Mouse (Mus musculus) frontal cortex, postnatal 14 days (tissue): ENCODE measurements around the gene Tmpo.

ENCODE experiments used
- DNase-seq, 2 experiments: peaks; one replicate each; pipeline ENCODE4 v3.0.0; 2022; ENCODE audit warnings: low spot score in 2 of 2

The Tmpo gene

DNA sequence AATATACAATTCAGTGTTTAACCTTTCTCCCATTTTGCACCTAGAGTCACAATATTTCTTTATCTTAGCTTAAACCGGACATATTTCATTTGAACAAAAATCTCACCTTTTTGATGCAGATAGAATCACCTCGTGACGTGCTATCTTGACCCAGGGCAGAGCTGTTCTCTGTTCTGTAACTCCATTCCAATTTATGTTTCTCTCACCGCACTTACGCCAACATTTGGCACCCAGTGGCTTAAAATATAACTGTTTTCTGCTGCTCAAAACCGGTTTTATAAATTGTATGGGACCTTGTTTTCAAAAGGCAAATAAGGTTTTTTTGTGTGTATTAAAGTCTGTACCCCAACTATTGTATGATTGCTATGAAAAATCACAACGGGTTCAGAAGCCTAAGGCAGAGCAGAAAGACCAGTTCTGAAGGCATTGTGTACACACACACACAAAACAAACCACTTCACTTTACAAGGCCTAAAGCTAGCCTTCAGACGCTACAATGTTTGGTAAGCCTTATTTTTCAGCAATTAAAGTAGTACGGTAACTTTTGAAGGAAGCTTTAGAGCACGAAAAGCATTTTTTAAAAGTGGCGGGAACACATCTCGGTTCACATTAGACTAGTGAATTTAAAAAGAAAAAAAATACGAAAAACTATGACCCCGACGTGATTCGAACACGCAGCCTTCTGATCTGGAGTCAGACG, at the start of gene Tmpo:
Gene Tmpo, minus strand, starts transcription at position 555 of the 700 bp plus-strand sequence.
- DNase-seq = no peak

DNA sequence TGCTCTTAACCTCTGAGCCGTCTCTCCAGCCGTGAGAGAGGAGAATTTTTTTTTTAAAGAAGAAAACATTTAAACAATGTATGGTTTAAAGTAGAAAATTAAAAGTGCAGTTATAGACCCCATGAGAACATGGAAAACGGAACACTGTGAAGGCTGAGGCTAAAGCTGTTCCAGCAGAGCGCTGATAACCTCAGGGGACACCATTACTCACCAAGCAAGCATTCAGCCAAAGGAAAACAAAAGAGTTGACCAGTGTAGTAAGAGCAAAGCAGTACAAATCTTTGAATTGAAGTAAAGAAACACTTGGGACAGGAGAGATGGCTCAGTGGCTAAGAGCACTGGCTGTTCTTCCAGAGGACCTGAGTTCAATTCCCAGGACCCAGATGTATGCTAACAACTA, 49.3 kb upstream of the Tmpo start:
- no peak for DNase-seq

DNA sequence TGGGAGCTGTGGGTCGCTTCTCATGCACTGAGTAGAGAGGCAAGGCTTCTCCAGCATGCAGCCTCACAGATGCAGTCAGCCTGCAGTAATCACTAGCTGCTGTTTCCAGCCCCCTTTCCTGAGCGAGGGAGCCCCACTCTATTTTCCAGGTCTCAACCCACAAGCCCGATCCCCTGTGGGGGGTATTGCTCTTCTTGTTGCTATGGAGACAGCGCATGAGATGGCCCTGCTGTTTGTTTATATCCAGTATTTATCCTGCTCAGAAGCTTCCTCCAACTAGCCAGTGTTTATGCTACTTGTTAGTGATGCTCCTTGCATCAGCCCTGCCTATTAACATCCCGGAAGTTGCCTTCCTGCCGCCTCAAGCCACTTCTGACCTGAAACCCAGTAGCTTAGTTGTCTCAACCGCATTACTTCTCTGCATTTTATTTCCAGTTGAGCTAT, 48.4 kb upstream of the Tmpo start:
- DNase-seq = peak in 1 of 2 experiments; percentile 8

DNA sequence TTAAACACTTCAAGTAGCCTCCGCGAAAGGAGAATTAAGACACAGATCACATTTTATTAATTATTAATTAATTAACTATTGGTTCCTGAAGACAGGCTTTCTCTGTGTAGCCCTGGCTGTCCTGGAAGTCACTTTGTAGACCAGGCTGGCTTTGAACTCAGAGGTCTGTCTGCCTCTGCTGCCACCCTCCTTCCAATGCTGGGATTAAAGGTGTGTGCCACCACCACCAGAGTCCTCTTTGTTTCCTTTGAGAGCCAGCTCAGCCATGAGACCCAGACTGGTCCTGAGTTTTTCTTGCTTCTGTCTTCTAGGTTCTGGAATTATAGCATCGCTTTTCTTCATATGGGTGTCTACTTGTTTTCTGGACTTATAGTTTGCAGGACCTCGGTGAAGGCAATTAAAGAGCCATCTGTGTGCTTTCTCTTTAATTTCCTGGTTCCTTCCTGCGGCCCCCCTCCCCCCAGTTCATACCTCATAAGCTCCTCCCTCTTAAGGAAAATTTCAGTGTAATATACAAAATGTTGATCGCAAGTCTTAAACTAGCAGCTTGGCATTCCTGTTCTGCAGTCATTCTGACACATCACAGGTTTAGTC, 47.9 kb upstream of the Tmpo start:
- no peak for DNase-seq

DNA sequence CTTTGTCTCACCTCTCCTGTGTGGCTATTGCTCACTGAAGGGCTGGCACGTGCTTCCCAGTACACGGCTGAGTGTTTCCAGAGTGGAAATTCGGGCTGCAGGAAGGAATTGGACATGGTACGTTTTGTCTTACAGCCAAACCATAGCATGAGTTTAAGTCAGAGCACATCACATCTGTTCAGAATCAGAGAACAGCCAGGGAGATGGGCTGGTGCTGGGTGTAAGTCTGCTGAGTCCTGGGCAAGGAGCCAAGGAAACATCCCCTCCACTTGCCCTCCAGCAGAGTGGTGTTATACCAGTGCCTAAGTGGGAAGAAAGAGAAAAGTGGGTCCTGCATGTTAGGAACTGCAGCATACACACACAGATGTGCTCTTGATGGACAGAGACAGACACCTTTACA, 45.9 kb upstream of the Tmpo start:
- no peak for DNase-seq

DNA sequence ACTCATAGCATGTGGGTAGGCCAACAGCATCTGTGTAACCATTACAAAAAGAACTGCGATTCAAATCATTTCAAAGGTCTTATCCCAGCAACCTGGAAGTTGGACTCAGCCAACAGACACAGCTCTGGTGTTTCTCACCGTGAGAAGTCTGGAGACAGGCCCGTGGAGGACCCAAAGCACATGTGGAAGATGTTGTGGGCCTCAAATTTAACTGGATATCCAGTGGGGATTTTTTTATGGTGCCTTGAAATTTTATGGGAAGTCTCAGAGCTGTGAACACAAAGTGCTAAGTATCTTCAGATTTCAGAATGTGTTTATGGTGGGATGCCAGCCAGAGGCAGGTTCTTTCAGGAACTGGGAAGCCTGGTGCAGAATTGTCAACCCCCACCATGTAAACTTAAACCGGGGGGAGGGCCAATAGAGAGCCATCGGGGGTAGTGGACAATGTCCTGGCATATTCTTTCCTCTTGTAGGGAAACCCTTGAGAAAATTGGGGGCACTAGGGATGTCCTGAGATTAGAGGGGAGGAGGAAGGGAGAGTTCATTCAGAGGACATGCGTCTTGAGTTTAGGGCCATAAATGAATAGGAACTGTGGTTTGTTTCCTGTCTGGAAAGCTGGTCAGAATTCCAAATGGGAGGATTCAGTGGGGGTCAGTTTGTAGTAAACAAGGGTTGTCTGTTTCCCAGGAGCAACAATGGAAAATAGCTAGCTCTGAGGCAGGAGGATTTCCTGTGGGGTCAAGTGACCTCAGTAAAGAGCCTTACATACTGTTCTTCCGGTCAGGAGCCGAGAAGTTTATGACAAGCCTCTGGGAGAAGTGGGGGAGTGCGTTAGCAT, 41.5 kb upstream of the Tmpo start:
- no peak for DNase-seq

DNA sequence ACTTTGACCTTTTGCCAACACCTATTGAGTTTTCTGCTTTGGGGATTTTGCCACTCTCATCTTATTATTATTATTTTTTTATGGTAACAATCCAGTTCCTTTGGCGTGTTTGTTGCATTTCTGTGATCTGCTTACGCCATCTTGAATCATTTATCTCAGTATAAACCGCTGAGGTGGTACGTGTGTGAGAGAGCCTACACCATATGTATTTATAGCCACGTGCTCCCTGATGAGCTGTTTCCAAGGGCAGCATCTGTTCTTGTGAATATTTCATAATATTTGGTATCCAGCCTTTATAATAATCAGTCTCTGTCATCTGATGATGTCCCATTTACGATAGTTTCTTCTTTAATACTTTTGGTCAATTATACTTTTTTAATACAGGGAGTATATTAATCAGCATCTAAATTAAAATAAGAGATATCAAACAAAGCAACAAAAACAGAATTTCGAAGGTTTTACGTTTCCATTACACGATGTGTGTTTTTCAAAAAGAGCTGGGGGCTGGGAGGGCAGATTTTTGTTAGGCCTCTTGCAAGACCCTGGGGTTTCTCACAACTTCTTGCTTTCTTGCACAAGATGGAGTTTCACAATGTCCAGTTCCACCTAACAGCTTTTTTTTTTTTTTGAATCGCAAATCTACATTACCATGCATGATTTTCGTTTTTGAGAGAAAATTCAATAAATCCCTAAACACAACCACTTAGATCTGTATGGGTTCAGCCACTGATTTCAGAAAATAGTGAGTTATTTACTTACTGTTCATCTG, 28.0 kb upstream of the Tmpo start:
- no peak for DNase-seq

DNA sequence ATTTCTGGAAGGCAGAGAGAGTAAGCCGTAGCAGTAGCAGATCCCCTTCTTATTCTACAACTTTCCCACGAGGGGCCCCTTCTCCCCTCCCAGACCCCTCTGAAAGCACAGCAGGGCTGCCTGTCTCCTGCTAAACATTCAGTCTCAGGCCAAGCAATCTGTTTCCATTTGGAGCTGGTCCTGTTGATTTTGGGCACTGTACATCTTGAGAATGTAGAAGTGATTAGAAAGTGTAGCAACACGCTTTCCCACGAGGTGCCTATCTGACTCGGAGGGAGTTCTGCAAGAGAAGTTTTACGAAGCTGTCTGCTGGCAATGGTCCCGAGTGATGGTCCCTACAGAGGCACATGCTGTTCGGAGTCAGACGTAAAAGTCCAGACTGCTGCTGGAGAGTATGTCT, 27.3 kb upstream of the Tmpo start:
- no peak for DNase-seq

DNA sequence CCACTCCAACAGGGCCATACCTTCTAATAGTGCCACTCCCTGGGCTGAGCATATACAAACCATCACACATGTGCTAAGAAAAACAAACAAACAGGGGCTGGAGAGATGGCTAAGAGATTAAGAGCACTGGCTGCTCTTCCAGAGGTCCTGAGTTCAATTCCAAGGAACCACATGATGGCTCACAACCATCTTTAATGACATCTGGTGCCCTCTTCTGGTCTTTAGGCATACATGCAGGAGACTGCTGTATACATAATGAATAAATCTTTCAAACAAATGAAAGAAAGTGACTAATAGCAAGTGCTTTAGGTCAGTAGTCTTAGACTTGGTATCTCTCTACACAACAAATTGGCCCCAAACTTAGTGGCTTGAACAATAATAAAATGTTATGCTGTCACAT, 26.2 kb upstream of the Tmpo start:
- no peak for DNase-seq

DNA sequence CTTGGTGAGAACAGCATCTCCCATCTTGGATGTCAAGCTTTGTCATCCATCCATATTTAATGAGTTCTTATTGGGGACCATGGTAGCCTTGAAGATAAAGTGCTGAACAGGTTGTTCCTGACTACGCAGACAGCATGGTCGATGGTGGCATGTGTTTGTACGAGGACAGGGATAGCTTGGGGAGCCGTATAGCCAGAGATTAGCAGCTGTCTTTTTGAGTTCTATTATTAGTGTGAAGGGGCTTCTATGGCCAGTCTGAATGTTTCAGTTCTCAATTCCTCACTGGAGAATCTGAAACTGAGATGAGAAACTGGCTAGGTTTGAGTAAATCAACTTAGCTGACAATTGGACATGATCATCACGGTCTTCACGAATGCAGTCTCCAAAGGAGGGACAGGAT, 24.5 kb upstream of the Tmpo start:
- no peak for DNase-seq

DNA sequence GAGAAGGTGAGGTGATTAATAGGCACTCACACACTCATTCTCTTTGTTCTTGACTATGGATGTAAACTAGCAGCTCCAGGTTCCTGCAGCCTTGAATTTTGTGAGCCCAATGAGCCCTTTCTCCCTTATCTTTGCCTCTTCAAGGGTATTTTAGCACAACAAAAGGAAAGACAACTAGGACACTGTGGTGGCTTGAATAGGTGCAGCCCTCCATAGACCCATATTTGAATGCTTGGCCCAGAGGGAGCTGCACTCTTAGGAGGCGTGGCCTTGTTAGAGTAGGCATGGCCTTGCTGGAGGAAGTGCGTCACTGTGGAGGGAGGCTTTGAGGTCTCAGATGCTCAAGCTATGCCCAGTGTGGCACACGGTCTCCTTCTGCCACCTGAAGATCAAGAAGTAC, 19.5 kb upstream of the Tmpo start:
- DNase-seq = no peak

DNA sequence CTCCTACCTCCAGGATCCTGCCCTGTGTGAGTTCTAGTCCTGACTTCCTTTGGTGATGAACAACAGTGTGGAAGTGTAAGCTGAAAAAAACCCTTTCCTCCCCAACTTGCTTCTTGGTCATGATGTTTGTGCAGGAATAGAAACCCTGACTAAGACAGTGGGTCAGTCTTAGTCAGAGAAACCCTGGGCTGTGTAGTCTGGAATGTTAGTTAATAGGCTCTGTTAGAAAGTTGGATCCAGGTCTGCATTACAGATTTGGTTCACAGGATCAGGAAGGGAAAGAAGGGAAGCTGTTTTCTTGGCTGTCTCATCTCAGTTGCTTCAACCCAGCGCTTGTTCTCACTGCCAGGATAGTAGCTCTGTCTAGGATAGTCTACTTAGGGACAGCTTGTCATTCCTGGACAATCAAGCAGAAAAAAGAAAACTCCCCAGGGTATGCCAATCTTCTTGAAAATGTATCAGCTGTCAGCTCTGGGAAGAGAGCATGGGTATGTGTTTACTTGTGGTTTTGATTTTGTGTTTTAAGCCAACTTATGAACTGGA, 18.2 kb upstream of the Tmpo start:
- no peak for DNase-seq

DNA sequence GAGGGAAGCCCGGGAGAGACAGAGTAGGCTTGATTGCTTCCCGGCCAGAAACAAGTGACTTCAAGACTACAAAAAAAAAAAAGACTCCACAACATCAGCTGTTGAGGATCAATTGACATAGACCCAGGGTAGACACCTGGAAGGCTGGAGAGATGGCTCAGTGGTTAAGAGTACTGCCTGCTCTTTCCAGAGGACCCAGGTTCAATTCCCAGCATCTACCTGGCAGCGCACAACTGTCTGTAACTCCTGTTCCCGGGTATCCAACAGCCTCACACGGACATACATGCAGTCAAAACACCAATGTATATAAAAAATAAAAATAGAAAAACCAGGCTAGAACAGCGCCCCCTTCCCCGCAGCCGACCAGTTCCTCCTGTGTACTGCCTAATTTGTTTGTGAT, 16.6 kb upstream of the Tmpo start:
- no peak for DNase-seq

DNA sequence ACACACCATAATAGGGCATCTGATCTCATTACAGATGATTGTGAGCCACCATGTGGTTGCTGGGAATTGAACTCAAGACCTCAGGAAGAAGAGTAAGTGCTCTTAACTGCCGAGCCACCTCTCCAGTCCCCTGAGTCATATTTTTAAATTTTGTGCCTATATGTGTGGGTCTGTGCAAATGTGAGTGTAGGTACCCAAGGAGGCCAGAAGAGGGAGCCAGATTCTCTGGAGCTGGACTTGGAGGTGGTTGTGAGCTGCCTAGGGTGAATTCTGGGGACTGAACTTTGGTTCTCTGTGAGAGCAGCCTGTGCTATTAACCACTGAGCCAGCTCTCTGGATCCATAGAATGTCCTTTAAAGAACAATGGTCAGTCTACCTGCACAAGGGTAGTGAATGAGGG, 15.7 kb upstream of the Tmpo start:
- no peak for DNase-seq

DNA sequence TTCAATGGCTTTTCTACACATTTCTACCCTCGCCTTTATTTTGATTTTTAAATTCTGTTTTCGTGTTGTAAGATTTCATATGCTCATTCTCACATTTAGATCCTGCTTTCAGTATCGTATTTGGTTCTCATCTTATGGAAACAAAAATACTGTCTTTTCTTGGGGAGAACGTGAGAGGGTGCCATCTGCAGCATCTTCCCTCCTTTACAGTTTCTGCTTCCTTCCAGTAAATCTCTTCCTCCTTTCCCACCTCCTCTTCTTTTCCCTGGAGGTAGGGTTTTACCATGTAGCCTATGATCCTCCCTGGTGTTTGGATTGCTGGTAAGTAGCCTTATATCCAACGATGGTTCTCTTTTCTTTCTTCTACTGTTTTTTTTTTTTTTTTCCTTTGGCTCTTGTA, 14.6 kb upstream of the Tmpo start:
- no peak for DNase-seq

DNA sequence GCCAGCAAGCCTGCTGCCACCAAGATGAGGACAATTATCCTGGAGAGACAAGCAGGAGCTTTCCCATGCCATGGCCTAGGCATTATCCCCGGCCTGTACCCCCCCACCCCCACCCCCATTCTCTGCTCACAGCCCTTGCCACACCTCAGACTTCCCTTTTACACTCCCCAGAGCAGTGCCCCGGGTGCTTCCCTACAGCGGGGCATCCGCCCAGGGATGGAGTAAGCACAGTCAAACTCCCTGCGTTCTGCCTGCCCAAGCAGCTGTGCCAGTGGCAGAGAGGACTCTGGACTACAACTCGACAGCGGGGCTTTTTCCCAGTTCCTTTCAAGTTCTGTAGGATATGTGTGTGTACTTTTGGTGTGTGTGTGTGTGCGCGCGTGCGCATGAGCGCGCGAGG, 14.0 kb upstream of the Tmpo start:
- no peak for DNase-seq

DNA sequence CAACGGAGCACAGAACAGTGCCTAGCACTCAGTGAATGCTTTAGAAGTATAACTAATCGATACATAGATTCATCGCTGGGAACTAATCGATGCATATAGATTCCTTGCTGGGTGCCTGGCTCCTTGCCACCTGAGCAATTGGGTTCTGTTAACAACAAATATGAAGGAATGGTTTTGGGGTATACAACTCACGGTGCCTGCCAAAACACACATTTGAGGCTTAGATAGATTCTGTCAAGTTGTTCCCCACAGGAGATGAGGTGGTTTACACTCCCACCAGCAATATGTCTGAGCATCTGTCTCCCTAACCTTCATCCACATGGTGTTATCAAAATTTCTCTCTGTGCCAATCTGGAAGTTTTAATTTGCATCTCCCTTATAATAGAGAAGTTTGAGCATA, 10.7 kb upstream of the Tmpo start:
- DNase-seq = peak in 1 of 2 experiments; percentile 23

DNA sequence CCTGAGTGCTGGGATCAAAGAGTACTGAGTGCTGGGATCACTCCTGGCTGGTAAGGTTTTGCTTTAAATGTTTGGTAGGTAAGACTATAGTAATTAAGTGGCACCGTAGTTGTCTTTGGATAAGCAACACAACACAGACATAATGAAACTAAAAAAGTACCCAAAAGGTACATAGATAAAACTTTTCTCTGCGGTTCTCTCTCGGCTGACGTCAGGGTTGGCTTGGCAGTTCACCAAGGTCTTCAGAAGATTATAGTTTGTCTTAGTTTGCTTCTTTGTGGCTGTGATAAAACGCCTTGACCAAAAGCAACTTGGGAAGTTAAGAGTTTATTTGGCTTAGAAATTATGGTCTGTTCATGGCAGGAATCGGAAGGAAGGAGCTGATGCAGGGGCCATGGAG, 8.4 kb upstream of the Tmpo start:
- no peak for DNase-seq

DNA sequence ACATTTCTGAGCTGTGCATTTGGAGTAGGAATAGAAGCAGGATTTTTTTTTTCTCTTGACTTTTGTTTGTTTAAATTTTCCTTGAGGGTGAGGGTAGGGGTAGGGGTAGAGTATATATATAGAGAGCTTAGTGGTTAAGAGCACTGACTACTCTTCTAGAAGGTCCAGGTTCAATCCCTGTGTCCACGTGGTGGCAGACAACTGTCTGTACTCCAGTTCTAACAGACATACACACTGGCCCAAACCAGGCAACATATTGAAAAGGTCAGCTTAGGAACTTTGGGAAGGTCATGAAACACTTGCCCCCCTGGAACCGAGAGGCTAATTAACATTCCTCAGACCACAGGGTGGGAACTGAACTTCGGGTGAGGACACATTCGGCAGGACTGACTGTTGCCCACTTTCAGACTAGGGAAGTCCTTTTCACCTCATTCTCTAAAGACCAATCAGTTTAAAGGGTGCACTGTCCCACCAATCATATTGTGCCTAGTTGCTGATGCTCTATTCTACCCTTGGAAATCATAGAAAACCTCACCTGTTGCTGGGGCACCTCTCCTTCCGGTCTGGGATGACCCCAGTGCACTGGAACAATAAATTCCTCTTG, 7.7 kb upstream of the Tmpo start:
- DNase-seq = no peak

DNA sequence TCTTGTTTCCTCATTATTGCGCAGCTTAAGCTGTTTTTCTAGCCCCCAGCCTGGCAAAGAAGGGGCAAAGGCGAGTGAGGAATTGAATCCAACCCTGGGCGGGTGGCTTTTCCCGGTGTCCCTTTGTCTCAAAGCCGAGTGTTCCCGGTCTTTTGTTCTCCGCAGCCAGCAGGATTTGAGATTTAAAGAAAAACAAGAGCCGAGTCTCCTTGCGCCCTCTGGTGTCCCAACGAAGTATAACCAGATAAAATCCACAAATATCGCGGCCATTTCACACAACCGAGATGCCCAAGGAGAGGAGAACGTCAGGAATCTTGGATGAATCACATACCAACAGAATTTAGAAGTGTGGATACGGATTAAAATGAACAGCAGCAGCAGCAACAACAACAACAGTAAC, 6.8 kb upstream of the Tmpo start:
- DNase-seq = peak; percentile 76 to 83

DNA sequence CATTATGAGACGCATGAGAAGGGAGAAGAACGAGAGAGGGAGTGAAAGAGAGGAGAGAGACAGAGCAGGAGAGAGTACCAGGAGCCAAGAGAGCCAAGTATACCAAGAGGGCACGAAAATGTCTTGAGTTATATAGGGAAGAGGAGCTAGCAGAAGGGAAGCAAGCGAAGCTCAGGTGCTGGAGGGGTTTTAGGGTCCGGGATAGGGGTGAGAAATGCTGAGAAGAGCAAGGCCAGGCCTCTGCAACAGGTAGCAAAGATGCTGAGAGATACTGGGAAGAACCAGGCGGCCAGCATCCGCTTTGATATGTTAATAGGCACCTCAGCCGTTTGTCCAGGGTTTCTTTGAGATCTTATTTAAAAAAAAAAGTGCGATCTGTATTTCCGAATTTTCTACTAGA, 6.2 kb upstream of the Tmpo start:
- no peak for DNase-seq

DNA sequence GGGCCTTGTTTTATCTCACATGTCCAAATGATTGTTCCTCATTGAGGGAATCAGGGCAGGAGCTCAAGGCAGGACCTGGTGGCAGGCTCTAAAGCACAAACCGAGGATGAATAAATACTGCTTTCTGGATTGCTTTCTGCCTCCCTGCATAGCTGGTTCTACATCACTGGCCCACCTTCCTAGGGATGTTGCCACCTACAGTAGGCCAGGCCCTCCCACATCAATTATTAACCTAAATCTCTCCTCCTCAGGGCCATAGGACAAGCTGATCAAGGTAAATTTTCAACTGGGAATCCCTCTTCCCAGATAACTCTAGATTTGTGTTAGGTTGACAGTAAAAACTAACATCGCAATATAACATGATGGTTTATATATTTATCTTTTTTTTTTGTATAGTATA, 4.6 kb upstream of the Tmpo start:
- DNase-seq = no peak
